Comparison of ENCODE assay signal across 22 mouse cellular contexts in genomic region chr3:149370517-149371227, GRCm38 (mm10).
"Had no signal": no experiment of that assay in that cellular context is flagged by ENCODE, and none has a peak within 500 bp of the region (broad histone marks: within the 10 kb centered on the region; RNA-seq: fewer than 3 reads in every experiment).

No protein-coding gene starts in this region.

- H3K36me3 ChIP-seq: heart, embryonic 10.5 days; heart, embryonic 12.5 days; hindbrain, embryonic 13.5 days; hindbrain, embryonic 15.5 days; limb, embryonic 10.5 days; limb, embryonic 12.5 days; liver, embryonic 13.5 days; liver, embryonic 15.5 days had no signal

- H3K9me3 ChIP-seq: heart, embryonic 10.5 days; heart, embryonic 12.5 days; hindbrain, embryonic 13.5 days; hindbrain, embryonic 15.5 days; limb, embryonic 10.5 days; limb, embryonic 12.5 days; liver, embryonic 13.5 days; liver, embryonic 15.5 days had no signal

- H3K4me1 ChIP-seq: hindbrain, embryonic 13.5 days; hindbrain, embryonic 15.5 days; limb, embryonic 10.5 days; limb, embryonic 12.5 days; liver, embryonic 13.5 days; liver, embryonic 15.5 days had no signal

- H3K4me3 ChIP-seq: heart, embryonic 10.5 days; heart, embryonic 12.5 days; hindbrain, embryonic 13.5 days; hindbrain, embryonic 15.5 days; layer of hippocampus, adult 2 months; left cerebral cortex, adult 2 months; limb, embryonic 10.5 days; limb, embryonic 12.5 days; liver, embryonic 13.5 days; liver, embryonic 15.5 days had no signal

- H3K9ac ChIP-seq: heart, embryonic 12.5 days; hindbrain, embryonic 13.5 days; hindbrain, embryonic 15.5 days; limb, embryonic 12.5 days; liver, embryonic 13.5 days; liver, embryonic 15.5 days had no signal

- H3K27me3 ChIP-seq: heart, embryonic 12.5 days; hindbrain, embryonic 13.5 days; hindbrain, embryonic 15.5 days; limb, embryonic 12.5 days; liver, embryonic 13.5 days; liver, embryonic 15.5 days had no signal

- ATAC-seq: forebrain, embryonic 16.5 days; hindbrain, postnatal 0 days had no signal

- DNase-seq: gastrocnemius, postnatal 14 days; gastrocnemius, postnatal 36 days; heart, adult 18-20 months; heart, postnatal 10 days; heart, postnatal 36 days; kidney, adult 18-20 months; kidney, postnatal 10 days; kidney, postnatal 36 days; liver; liver, embryonic 13.5 days had no signal

- H3K4me2 ChIP-seq: heart, embryonic 12.5 days; hindbrain, embryonic 13.5 days; hindbrain, embryonic 15.5 days; limb, embryonic 12.5 days; liver, embryonic 11.5 days; liver, embryonic 13.5 days; liver, embryonic 15.5 days had no signal

- H3K27ac ChIP-seq: heart, embryonic 10.5 days; hindbrain, embryonic 13.5 days; hindbrain, embryonic 15.5 days; hindbrain, postnatal 0 days; layer of hippocampus, adult 2 months; left cerebral cortex, adult 2 months; limb, embryonic 10.5 days; limb, embryonic 12.5 days; liver, embryonic 13.5 days; liver, embryonic 15.5 days had no signal
